In genomic region chr8:117308303-117309095, GRCm38 (mm10) we compare ENCODE assay signal across 15 mouse cellular contexts. TPM values are rescaled to one million over a fixed set of nuclear protein-coding genes. Genes with fewer than 3 reads are reported as not detected.
DNase-seq lines count a peak whose midpoint lies in the region; ATAC-seq and TF ChIP-seq lines count a peak whose summit lies in the region.
"Had no signal": no experiment of that assay in that cellular context is flagged by ENCODE, and none has a peak within 500 bp of the region (broad histone marks: within the 10 kb centered on the region; RNA-seq: fewer than 3 reads in every experiment).

No protein-coding gene starts in this region.

- H3K9me3 ChIP-seq in lung, embryonic 16.5 days (ENCODE audit: control insufficient read depth, low read length), result no peaks in the 10 kb centered on the region
- H3K9me3 ChIP-seq in intestine, embryonic 16.5 days (ENCODE audit: control insufficient read depth, low read length), result no peaks in the 10 kb centered on the region
- no peaks in the 10 kb centered on the region for H3K9me3 ChIP-seq in kidney, postnatal 0 days (replicated peaks; ENCODE audit: low read length)
- H3K9me3 ChIP-seq: embryonic facial prominence, embryonic 15.5 days; forebrain, embryonic 13.5 days had no signal

- intact Hi-C loops in left cerebral cortex, adult 2 months (cut with DNase I), result no loop called here

- TF ChIP-seq POLR2A in small intestine, adult 2 months (IDR thresholded peaks at IDR 0.05; ENCODE audit: low read depth, low read length), result no peak

- H3K4me2 ChIP-seq in lung, embryonic 16.5 days (ENCODE audit: low read depth, low read length), result no peak overlapping the region
- H3K4me2 ChIP-seq in intestine, embryonic 16.5 days (ENCODE audit: low read depth, low read length), result no peak overlapping the region
- peak overlapping the region; percentile 10; the same call in 1 of the 2 replicates for H3K4me2 ChIP-seq in kidney, postnatal 0 days (ENCODE audit: low read length)
- H3K4me2 ChIP-seq: embryonic facial prominence, embryonic 15.5 days; forebrain, embryonic 13.5 days had no signal

- H3K36me3 ChIP-seq in lung, embryonic 16.5 days (ENCODE audit: control insufficient read depth, insufficient read depth, low read length), result no peaks in the 10 kb centered on the region
- no peaks in the 10 kb centered on the region for H3K36me3 ChIP-seq in intestine, embryonic 16.5 days (ENCODE audit: control insufficient read depth, insufficient read depth, low read length)
- no peaks in the 10 kb centered on the region for H3K36me3 ChIP-seq in kidney, postnatal 0 days (ENCODE audit: insufficient read depth, low read length)
- peaks cover 5% of the 10 kb centered on the region; the same call in 1 of the 2 replicates for H3K36me3 ChIP-seq in small intestine, adult 2 months (ENCODE audit: control insufficient read depth, insufficient read depth, low read length)
- H3K36me3 ChIP-seq: embryonic facial prominence, embryonic 15.5 days had no signal

- WGBS in lung, embryonic 16.5 days, result 64% methylated on average over 13 of the region's 13 CpGs
- 62% methylated on average over 13 of the region's 13 CpGs for WGBS in intestine, embryonic 16.5 days
- WGBS in kidney, postnatal 0 days, result 37% methylated on average over 13 of the region's 13 CpGs
- WGBS in small intestine, adult 2 months, result 26% methylated on average over 13 of the region's 13 CpGs

- peak; percentile 34 for ATAC-seq in lung, embryonic 16.5 days (ENCODE audit: low read depth)
- ATAC-seq in intestine, embryonic 16.5 days, result peak; percentile 21; the same call in 1 of the 2 replicates
- ATAC-seq in kidney, postnatal 0 days (replicated peaks; ENCODE audit: low FRiP score, low read depth), result peak; percentile 47; the same call in 1 of the 2 replicates
- ATAC-seq: forebrain, embryonic 13.5 days; Patski had no signal

- no peak overlapping the region for H3K4me3 ChIP-seq in lung, embryonic 16.5 days (ENCODE audit: low read length)
- no peak overlapping the region for H3K4me3 ChIP-seq in intestine, embryonic 16.5 days (ENCODE audit: low read length)
- no peak overlapping the region for H3K4me3 ChIP-seq in kidney, postnatal 0 days (replicated peaks; ENCODE audit: low read depth, low read length)
- H3K4me3 ChIP-seq in small intestine, adult 2 months (ENCODE audit: low read depth, low read length), result no peak overlapping the region
- H3K4me3 ChIP-seq in left cerebral cortex, adult 2 months, result no peak overlapping the region
- H3K4me3 ChIP-seq: embryonic facial prominence, embryonic 15.5 days; forebrain, embryonic 13.5 days; heart, adult 2 months had no signal

- TF ChIP-seq CTCF in kidney, postnatal 0 days (IDR thresholded peaks at IDR 0.05; ENCODE audit: low read depth), result no peak
- TF ChIP-seq CTCF in small intestine, adult 2 months (IDR thresholded peaks at IDR 0.05; ENCODE audit: extremely low read depth, insufficient read length, insufficient replicate concordance, low read depth, low read length), result no peak
- no peak for TF ChIP-seq CTCF in left cerebral cortex, adult 2 months (IDR thresholded peaks at IDR 0.05)

- H3K27me3 ChIP-seq in lung, embryonic 16.5 days (ENCODE audit: control insufficient read depth, insufficient read depth, low read depth, low read length), result no peaks in the 10 kb centered on the region
- no peaks in the 10 kb centered on the region for H3K27me3 ChIP-seq in intestine, embryonic 16.5 days (replicated peaks; ENCODE audit: control insufficient read depth, insufficient read depth, low read length)
- no peaks in the 10 kb centered on the region for H3K27me3 ChIP-seq in kidney, postnatal 0 days (ENCODE audit: insufficient read depth, low read length)
- H3K27me3 ChIP-seq in small intestine, adult 2 months (ENCODE audit: control insufficient read depth, insufficient read depth, low read length), result no peaks in the 10 kb centered on the region
- H3K27me3 ChIP-seq: embryonic facial prominence, embryonic 15.5 days; forebrain, embryonic 13.5 days; Patski had no signal

- peak overlapping the region; percentile 62 for H3K27ac ChIP-seq in lung, embryonic 16.5 days (ENCODE audit: low read length)
- peak overlapping the region; percentile 71 for H3K27ac ChIP-seq in intestine, embryonic 16.5 days (ENCODE audit: low read length)
- peak overlapping the region; percentile 84 for H3K27ac ChIP-seq in kidney, postnatal 0 days
- peak overlapping the region; percentile 75 for H3K27ac ChIP-seq in small intestine, adult 2 months (ENCODE audit: insufficient read depth, low read depth, low read length)
- no peak overlapping the region for H3K27ac ChIP-seq in left cerebral cortex, adult 2 months
- H3K27ac ChIP-seq: embryonic facial prominence, embryonic 15.5 days; forebrain, embryonic 13.5 days; heart, adult 2 months had no signal

- DNase-seq in lung, postnatal 4 days, result no peak
- peak; percentile 71 for DNase-seq in kidney, postnatal 0 days (ENCODE audit: low spot score)
- no peak for DNase-seq in adrenal gland, postnatal 4 days (ENCODE audit: low spot score in 2 of 2)
- DNase-seq in left cerebral cortex, adult 2 months (ENCODE audit: extremely low spot score in 1 of 2, low spot score in 2 of 2), result no peak
- no peak for DNase-seq in cerebellum, adult 8-10 months
- DNase-seq: cerebellum, postnatal 36 days; heart, adult 2 months; lung, postnatal 10 days; thymus, adult 2 months had no signal

- H3K4me1 ChIP-seq in lung, embryonic 16.5 days (replicated peaks; ENCODE audit: control insufficient read depth, insufficient read depth, low read length), result peaks cover 43% of the 10 kb centered on the region
- H3K4me1 ChIP-seq in intestine, embryonic 16.5 days (ENCODE audit: control insufficient read depth, insufficient read depth, low read length), result peaks cover 54% of the 10 kb centered on the region
- peaks cover 27% of the 10 kb centered on the region for H3K4me1 ChIP-seq in kidney, postnatal 0 days (replicated peaks; ENCODE audit: insufficient read depth, low read length)
- H3K4me1 ChIP-seq in small intestine, adult 2 months (ENCODE audit: control insufficient read depth, insufficient read depth, insufficient read length, low read length), result peaks cover 22% of the 10 kb centered on the region

- no peak overlapping the region for H3K9ac ChIP-seq in lung, embryonic 16.5 days (ENCODE audit: low read length)
- H3K9ac ChIP-seq in intestine, embryonic 16.5 days (ENCODE audit: low read depth, low read length), result no peak overlapping the region
- H3K9ac ChIP-seq in kidney, postnatal 0 days (ENCODE audit: low read depth, low read length), result no peak overlapping the region
- H3K9ac ChIP-seq: embryonic facial prominence, embryonic 15.5 days; forebrain, embryonic 13.5 days had no signal

RNA-seq across cellular contexts. Expression of gene Cmip, which starts 51.6 kb away (rescaled TPM):
- polyA plus RNA-seq in lung, embryonic 16.5 days (2015; fragmentation: Nextera tagmentation; extraction: Ambion mirVana), result 11.3 and 13.0 TPM in 2 replicates
- polyA plus RNA-seq in intestine, embryonic 16.5 days (2015; fragmentation: Nextera tagmentation; extraction: Ambion mirVana), result 16.7 and 16.8 TPM in 2 replicates
- polyA plus RNA-seq in kidney, postnatal 0 days (2015; fragmentation: Nextera tagmentation; extraction: Ambion mirVana), result 31.3 and 36.8 TPM in 2 replicates
- 58.7 and 129 TPM in 2 replicates for polyA plus RNA-seq in small intestine, adult 2 months (2012; rRNA removed)
- 100 to 1,000 TPM; 120 to 133 TPM for total RNA-seq in adrenal gland, postnatal 4 days (2021)
- total RNA-seq in left cerebral cortex, adult 2 months (2021), result 100 to 1,000 TPM; 339 to 342 TPM
